Mouse (Mus musculus): ENCODE data around the gene Atpaf1.

- no peak for TF ChIP-seq CTCF (IDR thresholded peaks at IDR 0.05; ENCODE audit: control insufficient read depth, insufficient read depth, insufficient read length)
- TF ChIP-seq FOSL1 (IDR thresholded peaks at IDR 0.05; ENCODE audit: insufficient read depth, low read length, poor library complexity, severe bottlenecking), result no peak
- TF ChIP-seq MYOD1 (IDR thresholded peaks at IDR 0.05; ENCODE audit: control insufficient read depth, insufficient read length, low read depth), result no peak
- no peak for TF ChIP-seq USF1 (IDR thresholded peaks at IDR 0.05; ENCODE audit: low read depth)
- no peak for TF ChIP-seq MAX (IDR thresholded peaks at IDR 0.05)
- TF ChIP-seq CEBPB (IDR thresholded peaks at IDR 0.05; ENCODE audit: low read depth), result no peak
- TF ChIP-seq MYOG (IDR thresholded peaks at IDR 0.05; ENCODE audit: control insufficient read depth, extremely low read depth, insufficient read length), result no peak
Observed at GRCm38 (mm10) chr4:115799981-115800380, 15.4 kb downstream of the Atpaf1 start.
